ENCODE assay signal across 22 mouse cellular contexts in genomic region chr7:4957361-4957760, GRCm38 (mm10). TPM values are rescaled to one million over a fixed set of nuclear protein-coding genes. Genes with fewer than 3 reads are reported as not detected.
DNase-seq lines count a peak whose midpoint lies in the region; ATAC-seq and TF ChIP-seq lines count a peak whose summit lies in the region.
"Had no signal": no experiment of that assay in that cellular context is flagged by ENCODE, and none has a peak within 500 bp of the region (broad histone marks: within the 10 kb centered on the region; RNA-seq: fewer than 3 reads in every experiment).

No protein-coding gene starts in this region.

- no peak for ATAC-seq in hindbrain, embryonic 13.5 days (ENCODE audit: low FRiP score)
- no peak for ATAC-seq in hindbrain, embryonic 12.5 days (ENCODE audit: low FRiP score)
- ATAC-seq in stomach, embryonic 15.5 days (ENCODE audit: insufficient read depth, low FRiP score, low read depth): 0 out of 2 replicates have a peak, but pooled peaks have one; percentile 14
- no peak for ATAC-seq in stomach, postnatal 0 days (ENCODE audit: low FRiP score, low TSS enrichment)
- ATAC-seq: forebrain, embryonic 14.5 days; intestine, embryonic 15.5 days had no signal

- H3K27me3 ChIP-seq in hindbrain, embryonic 13.5 days: no peaks in the 10 kb centered on the region
- peaks cover 5% of the 10 kb centered on the region; the same call in 1 of the 2 replicates for H3K27me3 ChIP-seq in hindbrain, embryonic 12.5 days
- H3K27me3 ChIP-seq in stomach, embryonic 15.5 days (replicated peaks): no peaks in the 10 kb centered on the region
- no peaks in the 10 kb centered on the region for H3K27me3 ChIP-seq in stomach, postnatal 0 days (ENCODE audit: control insufficient read depth, insufficient read depth, low read length)
- H3K27me3 ChIP-seq: embryonic facial prominence, embryonic 15.5 days; heart, embryonic 12.5 days; intestine, embryonic 15.5 days had no signal

- H3K4me3 ChIP-seq in gastrocnemius, adult 2 months: no peak overlapping the region
- no peak overlapping the region for H3K4me3 ChIP-seq in hindbrain, embryonic 13.5 days
- H3K4me3 ChIP-seq in hindbrain, embryonic 12.5 days: no peak overlapping the region
- no peak overlapping the region for H3K4me3 ChIP-seq in stomach, embryonic 15.5 days (replicated peaks)
- H3K4me3 ChIP-seq in stomach, postnatal 0 days (ENCODE audit: low read depth, low read length): no peak overlapping the region
- H3K4me3 ChIP-seq: embryonic facial prominence, embryonic 15.5 days; erythroblast, embryonic 14.5 days; forebrain, embryonic 10.5 days; heart, embryonic 12.5 days; intestine, embryonic 15.5 days had no signal

- intact Hi-C loops in gastrocnemius, adult 2 months (cut with DNase I): no loop called here
- intact Hi-C loops in gastrocnemius, postnatal 14 days (cut with DNase I; ENCODE audit: low total_unique reads): no loop called here

- H3K4me2 ChIP-seq in hindbrain, embryonic 13.5 days: no peak overlapping the region
- H3K4me2 ChIP-seq in hindbrain, embryonic 12.5 days (replicated peaks): no peak overlapping the region
- H3K4me2 ChIP-seq in stomach, embryonic 15.5 days: no peak overlapping the region
- H3K4me2 ChIP-seq in stomach, postnatal 0 days (replicated peaks; ENCODE audit: low read depth): no peak overlapping the region
- H3K4me2 ChIP-seq: embryonic facial prominence, embryonic 15.5 days; heart, embryonic 12.5 days; hindbrain, embryonic 14.5 days; intestine, embryonic 15.5 days had no signal

- TF ChIP-seq CTCF in gastrocnemius, adult 2 months (IDR thresholded peaks at IDR 0.05): no peak
- TF ChIP-seq CTCF in stomach, postnatal 0 days (IDR thresholded peaks at IDR 0.05; ENCODE audit: low read depth): no peak

- H3K9me3 ChIP-seq in hindbrain, embryonic 13.5 days: no peaks in the 10 kb centered on the region
- H3K9me3 ChIP-seq in hindbrain, embryonic 12.5 days (replicated peaks): 0 out of 2 replicates have a peak, but pooled peaks cover 2% of the 10 kb centered on the region
- H3K9me3 ChIP-seq in stomach, embryonic 15.5 days: no peaks in the 10 kb centered on the region
- no peaks in the 10 kb centered on the region for H3K9me3 ChIP-seq in stomach, postnatal 0 days (ENCODE audit: control insufficient read depth, low read length)
- H3K9me3 ChIP-seq: embryonic facial prominence, embryonic 15.5 days; forebrain, embryonic 10.5 days; heart, embryonic 12.5 days; intestine, embryonic 15.5 days had no signal

- no peak for TF ChIP-seq EP300 in stomach, postnatal 0 days (optimal IDR thresholded peaks at IDR 0.05)

- no peaks in the 10 kb centered on the region for H3K4me1 ChIP-seq in hindbrain, embryonic 13.5 days (replicated peaks)
- H3K4me1 ChIP-seq in hindbrain, embryonic 12.5 days: no peaks in the 10 kb centered on the region
- H3K4me1 ChIP-seq in stomach, embryonic 15.5 days: no peaks in the 10 kb centered on the region
- H3K4me1 ChIP-seq in stomach, postnatal 0 days (replicated peaks; ENCODE audit: control insufficient read depth, insufficient read depth): no peaks in the 10 kb centered on the region
- H3K4me1 ChIP-seq: forebrain, embryonic 10.5 days; intestine, embryonic 15.5 days had no signal

- no peaks in the 10 kb centered on the region for H3K36me3 ChIP-seq in hindbrain, embryonic 13.5 days
- no peaks in the 10 kb centered on the region for H3K36me3 ChIP-seq in hindbrain, embryonic 12.5 days
- H3K36me3 ChIP-seq in stomach, embryonic 15.5 days: no peaks in the 10 kb centered on the region
- no peaks in the 10 kb centered on the region for H3K36me3 ChIP-seq in stomach, postnatal 0 days (ENCODE audit: control insufficient read depth, insufficient read depth, low read length)
- H3K36me3 ChIP-seq: embryonic facial prominence, embryonic 15.5 days; forebrain, embryonic 10.5 days; heart, embryonic 12.5 days; intestine, embryonic 15.5 days had no signal

- WGBS in hindbrain, embryonic 13.5 days: 87% methylated on average over 10 of the region's 10 CpGs
- WGBS in hindbrain, embryonic 12.5 days: 80% methylated on average over 7 of the region's 10 CpGs
- WGBS in stomach, embryonic 15.5 days: 77% methylated on average over 10 of the region's 10 CpGs
- 67% methylated on average over 10 of the region's 10 CpGs for WGBS in stomach, postnatal 0 days

- H3K9ac ChIP-seq in hindbrain, embryonic 13.5 days: 0 out of 2 replicates have a peak overlapping the region, but pooled peaks have one; percentile 24
- no peak overlapping the region for H3K9ac ChIP-seq in hindbrain, embryonic 12.5 days
- H3K9ac ChIP-seq in stomach, embryonic 15.5 days: no peak overlapping the region
- H3K9ac ChIP-seq in stomach, postnatal 0 days (ENCODE audit: low read length): no peak overlapping the region
- H3K9ac ChIP-seq: embryonic facial prominence, embryonic 15.5 days; heart, embryonic 12.5 days; hindbrain, embryonic 14.5 days; intestine, embryonic 15.5 days had no signal

- H3K27ac ChIP-seq in gastrocnemius, adult 2 months: 0 out of 2 replicates have a peak overlapping the region, but pooled peaks have one; percentile 2
- H3K27ac ChIP-seq in hindbrain, embryonic 13.5 days: no peak overlapping the region
- no peak overlapping the region for H3K27ac ChIP-seq in hindbrain, embryonic 12.5 days
- H3K27ac ChIP-seq in stomach, embryonic 15.5 days: no peak overlapping the region
- H3K27ac ChIP-seq in stomach, postnatal 0 days (replicated peaks): no peak overlapping the region
- H3K27ac ChIP-seq: embryonic facial prominence, embryonic 15.5 days; forebrain, embryonic 10.5 days; hindbrain, embryonic 14.5 days; intestine, embryonic 15.5 days had no signal

- no peak for DNase-seq in gastrocnemius, adult 2 months
- no peak for DNase-seq in gastrocnemius, postnatal 14 days
- DNase-seq in stomach, postnatal 0 days (ENCODE audit: low spot score): no peak
- DNase-seq in adrenal gland, adult 18-20 months (ENCODE audit: low spot score in 2 of 2): no peak
- DNase-seq: adrenal gland, postnatal 14 days; cerebellum, adult 11-12 months; cerebellum, adult 9-10 months; cerebellum, postnatal 25 days; gastrocnemius, postnatal 25 days; heart, postnatal 36 days had no signal

RNA-seq across cellular contexts. Expression of gene Sbk2, which starts 6.8 kb away (rescaled TPM):
- 10 to 100 TPM; 36.7 to 77.0 TPM for total RNA-seq in gastrocnemius, adult 2 months (2021)
- 10 to 100 TPM; 39.9 to 51.4 TPM for total RNA-seq in gastrocnemius, postnatal 14 days (2021)
- 0.25 TPM in 1 of 2 replicates, not detected in the other for polyA plus RNA-seq in hindbrain, embryonic 13.5 days (2015; fragmentation: Nextera tagmentation; extraction: Ambion mirVana)
- not detected in 2 replicates for polyA plus RNA-seq in hindbrain, embryonic 12.5 days (2016; fragmentation: Nextera tagmentation; extraction: Ambion mirVana)
- polyA plus RNA-seq in stomach, embryonic 15.5 days (2015; fragmentation: Nextera tagmentation; extraction: Ambion mirVana): 0.22 and 0.30 TPM in 2 replicates
- 0.15 TPM in 1 of 2 replicates, not detected in the other for polyA plus RNA-seq in stomach, postnatal 0 days (2015; fragmentation: Nextera tagmentation; extraction: Ambion mirVana)
- total RNA-seq in adrenal gland, adult 18-20 months (2021): 1 to 10 TPM in 1 of 2 experiments, under 1 TPM in 1; 0.96 to 2.5 TPM
- total RNA-seq: granulocyte monocyte progenitor cell, adult 5-6 weeks; MEL had no signal
- polyA plus RNA-seq: erythroblast, embryonic 14.5 days; forebrain, embryonic 14.5 days; hindbrain, embryonic 14.5 days had no signal

RNA-seq across cellular contexts. Expression of gene Sbk3, which starts 13.6 kb away (rescaled TPM):
- 1 to 10 TPM in 1 of 2 experiments, under 1 TPM in 1; 0.46 to 5.2 TPM for total RNA-seq in gastrocnemius, adult 2 months (2021)
- total RNA-seq in gastrocnemius, postnatal 14 days (2021): 1 to 10 TPM in 1 of 2 experiments, under 1 TPM in 1; 0.33 to 1.0 TPM
- 0.19 and 0.49 TPM in 2 replicates for polyA plus RNA-seq in hindbrain, embryonic 13.5 days (2015; fragmentation: Nextera tagmentation; extraction: Ambion mirVana)
- 0.19 and 0.23 TPM in 2 replicates for polyA plus RNA-seq in hindbrain, embryonic 12.5 days (2016; fragmentation: Nextera tagmentation; extraction: Ambion mirVana)
- polyA plus RNA-seq in stomach, embryonic 15.5 days (2015; fragmentation: Nextera tagmentation; extraction: Ambion mirVana): not detected in 2 replicates
- polyA plus RNA-seq in stomach, postnatal 0 days (2015; fragmentation: Nextera tagmentation; extraction: Ambion mirVana): 0.04 TPM in 1 of 2 replicates, not detected in the other
- under 1 TPM; 0.13 to 0.22 TPM for total RNA-seq in adrenal gland, adult 18-20 months (2021)
- total RNA-seq: granulocyte monocyte progenitor cell, adult 5-6 weeks; MEL had no signal
- polyA plus RNA-seq: erythroblast, embryonic 14.5 days; forebrain, embryonic 10.5 days; intestine, embryonic 15.5 days had no signal

RNA-seq across cellular contexts. Expression of gene Ssc5d, which starts 31.8 kb away (rescaled TPM):
- 1 to 10 TPM; 4.3 to 8.7 TPM for total RNA-seq in gastrocnemius, adult 2 months (2021)
- total RNA-seq in gastrocnemius, postnatal 14 days (2021): 10 to 100 TPM; 28.5 to 33.4 TPM
- polyA plus RNA-seq in hindbrain, embryonic 13.5 days (2015; fragmentation: Nextera tagmentation; extraction: Ambion mirVana): 0.73 and 1.3 TPM in 2 replicates
- polyA plus RNA-seq in hindbrain, embryonic 12.5 days (2016; fragmentation: Nextera tagmentation; extraction: Ambion mirVana): 1.6 and 2.2 TPM in 2 replicates
- 2.1 and 3.5 TPM in 2 replicates for polyA plus RNA-seq in stomach, embryonic 15.5 days (2015; fragmentation: Nextera tagmentation; extraction: Ambion mirVana)
- 1.3 and 1.9 TPM in 2 replicates for polyA plus RNA-seq in stomach, postnatal 0 days (2015; fragmentation: Nextera tagmentation; extraction: Ambion mirVana)
- 1 to 10 TPM; 2.2 to 2.5 TPM for total RNA-seq in adrenal gland, adult 18-20 months (2021)
- polyA plus RNA-seq: erythroblast, embryonic 14.5 days had no signal

RNA-seq across cellular contexts. Expression of gene Nat14, which starts 35.5 kb away (rescaled TPM):
- 1 to 10 TPM; 2.7 to 5.9 TPM for total RNA-seq in gastrocnemius, adult 2 months (2021)
- total RNA-seq in gastrocnemius, postnatal 14 days (2021): 1 to 10 TPM; 2.4 to 3.3 TPM
- 25.4 and 27.7 TPM in 2 replicates for polyA plus RNA-seq in hindbrain, embryonic 13.5 days (2015; fragmentation: Nextera tagmentation; extraction: Ambion mirVana)
- 12.3 and 14.3 TPM in 2 replicates for polyA plus RNA-seq in hindbrain, embryonic 12.5 days (2016; fragmentation: Nextera tagmentation; extraction: Ambion mirVana)
- polyA plus RNA-seq in stomach, embryonic 15.5 days (2015; fragmentation: Nextera tagmentation; extraction: Ambion mirVana): 4.3 and 4.5 TPM in 2 replicates
- 2.3 and 2.5 TPM in 2 replicates for polyA plus RNA-seq in stomach, postnatal 0 days (2015; fragmentation: Nextera tagmentation; extraction: Ambion mirVana)
- 10 to 100 TPM in 1 of 2 experiments, 1 to 10 TPM in 1; 9.8 to 11.6 TPM for total RNA-seq in adrenal gland, adult 18-20 months (2021)
- total RNA-seq: granulocyte monocyte progenitor cell, adult 5-6 weeks had no signal

RNA-seq across cellular contexts. Expression of gene Zfp579, which starts 38.6 kb away (rescaled TPM):
- 1 to 10 TPM; 8.8 to 9.5 TPM for total RNA-seq in gastrocnemius, adult 2 months (2021)
- total RNA-seq in gastrocnemius, postnatal 14 days (2021): 10 to 100 TPM in 1 of 2 experiments, 1 to 10 TPM in 1; 9.0 to 10.5 TPM
- polyA plus RNA-seq in hindbrain, embryonic 13.5 days (2015; fragmentation: Nextera tagmentation; extraction: Ambion mirVana): 53.6 and 59.9 TPM in 2 replicates
- polyA plus RNA-seq in hindbrain, embryonic 12.5 days (2016; fragmentation: Nextera tagmentation; extraction: Ambion mirVana): 57.8 and 61.4 TPM in 2 replicates
- polyA plus RNA-seq in stomach, embryonic 15.5 days (2015; fragmentation: Nextera tagmentation; extraction: Ambion mirVana): 32.2 and 34.1 TPM in 2 replicates
- polyA plus RNA-seq in stomach, postnatal 0 days (2015; fragmentation: Nextera tagmentation; extraction: Ambion mirVana): 10.9 and 15.0 TPM in 2 replicates
- total RNA-seq in adrenal gland, adult 18-20 months (2021): 10 to 100 TPM; 15.9 to 25.4 TPM
